Mouse (Mus musculus): ENCODE measurements around the gene Ugt1a6b. TPM values are rescaled to one million over a fixed set of nuclear protein-coding genes. Genes with fewer than 3 reads are reported as not detected.

The Ugt1a6b gene
- 10 to 100 TPM; 17.2 to 19.5 TPM for total RNA-seq (2023)

DNA sequence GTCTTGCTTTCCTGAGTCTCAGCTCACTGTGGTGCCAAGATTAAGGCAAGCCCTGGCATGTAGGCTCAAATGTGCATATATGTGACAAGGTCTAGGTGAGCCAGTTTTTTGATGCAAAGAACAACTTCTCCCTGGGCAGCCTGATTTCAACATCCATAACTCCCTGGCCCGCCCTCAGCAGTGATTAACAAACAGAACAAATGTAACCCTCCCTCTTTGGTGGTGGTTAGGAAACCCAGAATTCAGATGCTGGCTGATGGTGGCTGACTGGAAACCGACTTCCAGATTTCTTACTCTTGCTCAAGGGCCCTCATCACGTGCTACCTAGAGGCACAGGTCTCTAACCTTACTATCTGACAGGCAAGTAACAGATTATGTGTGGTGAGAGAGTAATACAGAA lies at the start of gene Ugt1a6b:
Gene Ugt1a6b (plus strand): TSS at position 234 of the 400 bp plus-strand sequence.

DNA sequence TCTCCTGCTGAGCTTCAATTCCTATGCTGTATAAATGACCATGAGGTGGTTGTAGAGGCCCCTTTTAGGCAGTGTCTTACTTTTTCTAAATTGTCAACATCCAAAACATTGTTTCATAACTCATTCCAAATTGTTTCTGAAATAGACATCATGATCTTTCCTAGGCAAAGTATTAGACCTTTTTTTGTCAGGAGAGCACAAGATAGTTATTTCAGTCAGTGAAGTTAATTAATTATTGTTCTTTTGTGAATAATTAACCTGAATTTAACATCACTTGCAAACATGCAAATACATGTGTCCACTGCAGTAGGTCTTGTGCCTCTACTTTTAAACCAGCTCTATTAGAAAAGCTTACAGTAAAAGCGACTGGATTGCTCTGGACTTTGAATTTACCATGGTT lies 48.0 kb upstream of the Ugt1a6b start, which contains the start of gene Ugt1a10:
Gene Ugt1a10 (plus strand): TSS at position 301 of the 400 bp plus-strand sequence.

DNA sequence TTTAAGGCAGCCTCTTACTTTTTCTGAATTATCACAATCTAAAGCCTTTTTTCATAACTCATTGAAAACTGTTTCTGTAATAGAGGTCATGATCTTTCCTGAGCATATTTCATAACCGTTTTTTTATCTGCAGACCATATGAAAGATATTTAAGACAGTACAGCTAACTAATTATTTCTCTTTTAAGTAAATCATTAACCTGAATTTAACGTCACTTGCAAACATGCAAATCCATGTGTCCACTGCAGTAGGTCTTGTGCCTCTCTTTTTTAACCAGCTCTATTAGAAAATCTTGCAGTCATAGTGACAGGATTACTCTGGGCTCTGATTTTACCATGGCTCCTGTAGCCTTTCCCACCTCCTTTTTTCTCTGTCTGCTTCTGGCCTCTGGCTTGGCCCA lies 32.6 kb upstream of the Ugt1a6b start, which contains the start of gene Ugt1a9:
Gene Ugt1a9 (plus strand): TSS at position 306 of the 400 bp plus-strand sequence.

DNA sequence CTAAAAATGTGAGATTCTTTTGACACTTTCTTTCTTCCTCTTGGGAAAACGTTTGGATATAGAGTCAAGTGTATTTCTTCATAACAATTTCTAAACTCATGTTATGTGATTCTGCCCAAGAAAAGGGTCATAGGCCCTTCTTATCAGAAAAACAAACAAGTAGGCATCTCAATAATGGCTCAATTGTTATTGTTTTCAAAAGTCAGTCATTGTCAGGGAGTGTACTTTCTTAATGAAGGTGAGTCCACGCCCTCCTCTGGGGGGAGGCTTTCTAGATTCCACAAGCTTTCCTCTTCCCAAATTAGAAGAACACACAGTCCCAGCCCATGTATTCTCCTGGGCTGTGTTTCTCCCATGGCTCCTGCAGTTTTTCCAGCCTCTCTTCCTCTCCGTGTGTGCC lies 15.5 kb upstream of the Ugt1a6b start, which contains the start of gene Ugt1a8:
Gene Ugt1a8 (plus strand): TSS at position 301 of the 400 bp plus-strand sequence.

DNA sequence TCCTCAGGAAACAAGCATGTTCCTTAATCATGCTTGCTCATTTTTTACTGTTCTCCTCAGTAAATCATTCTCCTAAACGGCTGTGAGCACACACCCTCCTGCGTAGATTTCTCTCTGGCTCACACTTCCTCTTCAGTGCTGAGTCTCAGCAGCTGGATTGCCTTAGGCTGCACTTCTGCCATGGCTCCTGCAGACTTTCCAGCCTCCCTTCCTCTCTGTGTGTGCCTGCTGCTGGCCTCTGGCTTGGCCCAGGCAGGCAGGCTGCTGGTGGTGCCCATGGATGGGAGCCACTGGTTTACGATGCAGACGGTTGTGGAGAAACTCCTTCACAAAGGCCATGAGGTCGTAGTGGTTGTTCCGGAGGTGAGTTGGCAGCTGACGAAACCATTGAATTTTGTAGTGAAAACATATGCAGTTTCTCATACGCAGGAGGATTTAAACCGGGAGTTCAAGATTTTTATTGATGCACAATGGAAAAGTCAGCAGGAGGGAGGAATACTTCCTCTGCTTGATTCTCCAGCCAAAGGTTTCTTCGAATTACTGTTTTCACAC lies 8.0 kb upstream of the Ugt1a6b start, which contains the start of gene Ugt1a7c:
Gene Ugt1a7c (plus strand): TSS at position 122 of the 552 bp plus-strand sequence.

DNA sequence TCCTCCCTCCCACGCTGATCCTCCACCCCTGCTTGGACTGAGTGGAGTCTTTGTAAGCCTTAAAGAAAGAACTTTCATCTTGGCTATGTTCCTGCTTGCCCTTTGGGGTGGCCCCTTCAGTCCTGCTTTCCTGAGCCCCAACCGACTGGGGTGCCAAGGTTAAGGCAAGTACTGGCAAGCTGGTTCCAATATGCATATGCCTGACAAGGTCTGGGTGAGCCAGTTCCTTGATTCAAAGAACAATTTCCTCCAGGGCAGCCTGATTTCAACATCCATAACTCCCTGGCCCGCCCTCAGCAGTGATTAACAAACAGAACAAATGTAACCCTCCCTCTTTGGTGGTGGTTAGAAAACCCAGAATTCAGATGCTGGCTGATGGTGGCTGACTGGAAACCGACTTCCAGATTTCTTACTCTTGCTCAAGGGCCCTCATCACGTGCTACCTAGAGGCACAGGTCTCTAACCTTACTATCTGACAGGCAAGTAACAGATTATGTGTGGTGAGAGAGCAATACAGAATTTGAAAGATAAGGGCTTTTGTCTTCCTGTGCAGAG lies 31.5 kb downstream of the Ugt1a6b start, which contains the start of gene Ugt1a6a:
Gene Ugt1a6a (plus strand): TSS at position 353 of the 555 bp plus-strand sequence.

DNA sequence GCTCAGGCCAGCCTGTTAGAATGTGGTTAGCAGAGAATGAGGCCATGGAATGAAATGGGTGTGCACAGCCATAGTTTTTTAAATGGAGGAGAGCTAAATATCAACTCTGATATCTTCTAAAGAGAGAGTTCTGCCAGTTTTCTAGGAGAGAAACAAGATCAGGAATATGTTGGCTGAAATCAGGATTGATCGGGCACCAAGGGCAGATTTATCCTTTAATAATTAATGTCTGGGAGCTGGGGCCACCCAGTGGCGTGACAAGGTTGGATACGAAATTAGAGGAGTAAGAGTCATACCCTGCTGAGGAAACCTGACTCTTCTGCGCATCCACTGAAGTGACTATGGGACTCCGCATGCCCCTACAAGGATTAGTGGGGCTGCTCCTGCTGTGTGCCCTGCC lies 62.7 kb downstream of the Ugt1a6b start, which contains the start of gene Ugt1a5:
Gene Ugt1a5 (plus strand): TSS at position 302 of the 400 bp plus-strand sequence.

GRCm38 (mm10) chr1:88200456-88200855 lies 97.4 kb downstream of the Ugt1a6b start, which contains the start of gene Ugt1a2:
Gene Ugt1a2 (plus strand): TSS chr1:88200601.

DNA sequence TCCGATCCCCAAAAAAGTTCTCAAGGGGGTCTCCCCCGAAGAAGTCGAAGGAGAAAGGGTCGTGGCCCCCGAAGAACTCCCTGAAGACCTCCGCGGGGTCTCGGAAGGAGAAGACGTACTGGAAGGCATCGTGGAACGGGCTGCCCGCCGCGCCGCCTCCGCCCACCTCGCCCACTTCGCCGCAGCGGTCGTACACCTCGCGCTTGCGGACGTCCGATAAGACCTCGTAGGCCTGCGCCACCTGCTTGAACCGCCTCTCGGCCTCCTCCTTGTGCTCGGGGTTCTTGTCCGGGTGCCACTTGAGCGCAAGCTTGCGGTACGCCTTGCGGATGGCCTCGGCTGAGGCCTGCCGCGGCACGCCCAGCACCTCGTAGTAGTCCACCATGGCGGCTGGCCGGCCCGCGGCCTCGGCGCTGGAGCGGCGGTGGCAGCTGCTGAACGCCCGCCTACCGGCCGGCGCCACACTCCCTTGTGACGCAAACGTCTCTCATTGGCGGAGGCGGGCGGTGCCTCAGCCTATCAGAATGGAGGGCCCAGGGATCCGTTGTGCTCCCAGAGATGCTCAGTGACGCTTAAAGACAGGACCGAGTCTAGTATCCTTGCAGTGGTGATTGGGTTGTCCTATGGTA lies 102.4 kb downstream of the Ugt1a6b start, which contains the start of gene Dnajb3:
Gene Dnajb3 (minus strand): TSS at position 489 of the 629 bp plus-strand sequence.

GRCm38 (mm10) chr1:88211812-88212211 lies 108.8 kb downstream of the Ugt1a6b start, which contains the start of gene Ugt1a1:
Gene Ugt1a1 (plus strand): TSS chr1:88211959.

GRCm38 (mm10) chr1:88226670-88227379 lies 123.8 kb downstream of the Ugt1a6b start, which contains the start of gene Mroh2a:
Gene Mroh2a (plus strand): TSS chr1:88226986.

Other genes with a start within 250 kb of the Ugt1a6b start
- 100 to 1,000 TPM; 144 to 154 TPM for gene Dgkd, start 250.0 kb upstream of the Ugt1a6b start, total RNA-seq (2023)
- 10 to 100 TPM; 14.3 to 21.4 TPM for gene Usp40, start 94.7 kb upstream of the Ugt1a6b start, total RNA-seq (2023)
- not detected for gene Ugt1a10, start 47.9 kb upstream of the Ugt1a6b start, total RNA-seq (2023)
- gene Ugt1a9, start 32.5 kb upstream of the Ugt1a6b start, total RNA-seq (2023): not detected
- gene Ugt1a8, start 15.4 kb upstream of the Ugt1a6b start, total RNA-seq (2023): not detected
- gene Ugt1a7c, start 8.2 kb upstream of the Ugt1a6b start, total RNA-seq (2023): 10 to 100 TPM; 58.9 to 72.7 TPM
- gene Ugt1a6a, start 31.6 kb downstream of the Ugt1a6b start, total RNA-seq (2023): 10 to 100 TPM; 10.9 to 13.1 TPM
- 10 to 100 TPM in 1 of 2 experiments, 1 to 10 TPM in 1; 8.0 to 11.5 TPM for gene Ugt1a5, start 62.8 kb downstream of the Ugt1a6b start, total RNA-seq (2023)
- gene Ugt1a2, start 97.3 kb downstream of the Ugt1a6b start, total RNA-seq (2023): 1 to 10 TPM; 5.5 to 5.7 TPM
- gene Dnajb3, start 102.5 kb downstream of the Ugt1a6b start, total RNA-seq (2023): under 1 TPM in 1 of 2 experiments, not detected in 1; 0.52 TPM
- gene Ugt1a1, start 108.7 kb downstream of the Ugt1a6b start, total RNA-seq (2023): 1 to 10 TPM; 5.9 to 6.4 TPM
- gene Mroh2a, start 123.7 kb downstream of the Ugt1a6b start, total RNA-seq (2023): 1 to 10 TPM; 1.3 to 2.1 TPM
- gene Hjurp, start 174.4 kb downstream of the Ugt1a6b start, total RNA-seq (2023): 10 to 100 TPM; 66.1 to 71.8 TPM
- not detected for gene Trpm8, start 174.4 kb downstream of the Ugt1a6b start, total RNA-seq (2023)

Measured in monocyte, adult 59 days (primary cell).